In genomic region chr1:162620487-162620886, GRCm38 (mm10) we compare ENCODE assay signal across 16 mouse cellular contexts. TPM values are rescaled to one million over a fixed set of nuclear protein-coding genes. Genes with fewer than 3 reads are reported as not detected.
DNase-seq lines count a peak whose midpoint lies in the region; ATAC-seq and TF ChIP-seq lines count a peak whose summit lies in the region.
"Had no signal": no experiment of that assay in that cellular context is flagged by ENCODE, and none has a peak within 500 bp of the region (broad histone marks: within the 10 kb centered on the region; RNA-seq: fewer than 3 reads in every experiment).

No protein-coding gene starts in this region.

- TF ChIP-seq CTCF in heart, adult 2 months (IDR thresholded peaks at IDR 0.05) = peak; percentile 61
- TF ChIP-seq CTCF in testis, adult 2 months (IDR thresholded peaks at IDR 0.05; ENCODE audit: control insufficient read depth, insufficient read depth, insufficient replicate concordance, low read depth, low read length) = peak; percentile 17; the same call in 1 of the 2 replicates
- peak; percentile 31; the same call in 1 of the 2 replicates for TF ChIP-seq CTCF in brain, embryonic 14.5 days (IDR thresholded peaks at IDR 0.05; ENCODE audit: borderline replicate concordance, extremely low read depth, insufficient read depth, insufficient read length)

- intact Hi-C loops in heart, adult 2 months (cut with DNase I) = no loop called here

- no peak overlapping the region for H3K9ac ChIP-seq in heart, adult 2 months (ENCODE audit: low read depth, low read length)
- H3K9ac ChIP-seq in heart, embryonic 12.5 days = no peak overlapping the region
- H3K9ac ChIP-seq: hindbrain, embryonic 14.5 days; liver, embryonic 15.5 days; midbrain, embryonic 15.5 days had no signal

- TF ChIP-seq POLR2A in heart, adult 2 months (IDR thresholded peaks at IDR 0.05; ENCODE audit: insufficient read depth, low read depth, low read length) = no peak
- TF ChIP-seq POLR2A in testis, adult 2 months (IDR thresholded peaks at IDR 0.05; ENCODE audit: control insufficient read depth, low read depth, low read length) = no peak
- no peak for TF ChIP-seq POLR2A in brain, embryonic 14.5 days (IDR thresholded peaks at IDR 0.05; ENCODE audit: borderline replicate concordance, extremely low read depth, insufficient read depth, insufficient read length, poor library complexity, severe bottlenecking)

- 67% methylated on average over 4 of the region's 4 CpGs for WGBS in heart, adult 2 months
- 66% methylated on average over 4 of the region's 4 CpGs for WGBS in heart, embryonic 12.5 days

- no peak overlapping the region for H3K27ac ChIP-seq in heart, adult 2 months
- H3K27ac ChIP-seq in heart, embryonic 12.5 days (ENCODE audit: poor library complexity, severe bottlenecking) = no peak overlapping the region
- no peak overlapping the region for H3K27ac ChIP-seq in testis, adult 2 months (ENCODE audit: control insufficient read depth, insufficient read depth, low read depth, low read length)
- H3K27ac ChIP-seq: hindbrain, embryonic 14.5 days; liver, embryonic 15.5 days; midbrain, embryonic 15.5 days had no signal

- ATAC-seq in heart, embryonic 12.5 days (ENCODE audit: insufficient number of reproducible peaks, low FRiP score) = no peak
- ATAC-seq: midbrain, embryonic 15.5 days had no signal

- no peak for TF ChIP-seq EP300 in heart, adult 2 months (IDR thresholded peaks at IDR 0.05; ENCODE audit: insufficient read depth, low read depth, low read length)

- no peak overlapping the region for H3K4me2 ChIP-seq in heart, embryonic 12.5 days
- H3K4me2 ChIP-seq: hindbrain, embryonic 14.5 days; liver, embryonic 15.5 days; midbrain, embryonic 15.5 days had no signal

- H3K4me3 ChIP-seq in heart, adult 2 months = no peak overlapping the region
- no peak overlapping the region for H3K4me3 ChIP-seq in heart, embryonic 12.5 days
- no peak overlapping the region for H3K4me3 ChIP-seq in testis, adult 2 months (ENCODE audit: control insufficient read depth, low read depth, low read length)
- H3K4me3 ChIP-seq: erythroblast, embryonic 14.5 days; liver, embryonic 15.5 days; midbrain, embryonic 15.5 days had no signal

- H3K36me3 ChIP-seq in heart, adult 2 months (ENCODE audit: control insufficient read depth, insufficient read depth, low read length) = no peaks in the 10 kb centered on the region
- no peaks in the 10 kb centered on the region for H3K36me3 ChIP-seq in heart, embryonic 12.5 days
- no peaks in the 10 kb centered on the region for H3K36me3 ChIP-seq in testis, adult 2 months (ENCODE audit: control insufficient read depth, insufficient read depth, low read length)
- H3K36me3 ChIP-seq: liver, embryonic 15.5 days; midbrain, embryonic 15.5 days had no signal

- H3K79me2 ChIP-seq in heart, adult 2 months (replicated peaks; ENCODE audit: control insufficient read depth, insufficient read depth, low read length) = no peaks in the 10 kb centered on the region

- H3K9me3 ChIP-seq in heart, embryonic 12.5 days (replicated peaks) = no peaks in the 10 kb centered on the region
- H3K9me3 ChIP-seq: liver, embryonic 15.5 days; midbrain, embryonic 15.5 days had no signal

- no peak for DNase-seq in heart, adult 2 months
- no peak for DNase-seq in testis, postnatal 14 days (ENCODE audit: low spot score)
- DNase-seq in brain, embryonic 14.5 days (ENCODE audit: low read depth) = no peak
- DNase-seq in thymus, postnatal 14 days = peak; percentile 16
- DNase-seq in adrenal gland, postnatal 4 days (ENCODE audit: low spot score in 2 of 2) = no peak
- DNase-seq in cerebellum, postnatal 25 days = no peak
- DNase-seq: cerebellum, adult 11-12 months; layer of hippocampus, adult 9-11 months had no signal

- no peaks in the 10 kb centered on the region; the same call in 1 of the 2 replicates for H3K4me1 ChIP-seq in heart, adult 2 months (ENCODE audit: control insufficient read depth, insufficient read depth, low read length)
- peaks cover 11% of the 10 kb centered on the region for H3K4me1 ChIP-seq in heart, embryonic 12.5 days (replicated peaks)
- H3K4me1 ChIP-seq in testis, adult 2 months (ENCODE audit: control insufficient read depth, insufficient read depth, low read length) = peaks cover 2% of the 10 kb centered on the region; the same call in 1 of the 2 replicates
- H3K4me1 ChIP-seq: liver, embryonic 15.5 days had no signal

- H3K27me3 ChIP-seq in heart, adult 2 months (ENCODE audit: control insufficient read depth, insufficient read depth, low read length) = no peaks in the 10 kb centered on the region
- no peaks in the 10 kb centered on the region for H3K27me3 ChIP-seq in heart, embryonic 12.5 days (replicated peaks)
- no peaks in the 10 kb centered on the region for H3K27me3 ChIP-seq in testis, adult 2 months (ENCODE audit: control insufficient read depth, insufficient read depth, low read length)
- H3K27me3 ChIP-seq: liver, embryonic 15.5 days; midbrain, embryonic 15.5 days had no signal

RNA-seq across cellular contexts. Expression of gene Myoc, which starts 18.5 kb away (rescaled TPM):
- total RNA-seq in heart, adult 2 months (2021) = 1 to 10 TPM; 2.5 to 3.3 TPM
- polyA plus RNA-seq in heart, adult 2 months (2012; rRNA removed) = 4.7 and 4.9 TPM in 2 replicates
- not detected in 2 replicates for polyA plus RNA-seq in heart, embryonic 12.5 days (2016; fragmentation: Nextera tagmentation; extraction: Ambion mirVana)
- polyA plus RNA-seq in testis, adult 2 months (2012; rRNA removed) = 0.99 and 1.4 TPM in 2 replicates
- polyA plus RNA-seq in brain, embryonic 14.5 days (2012; rRNA removed) = 0.04 and 0.11 TPM in 2 replicates
- 1 to 10 TPM in 1 of 2 experiments, under 1 TPM in 1; 0.71 to 1.1 TPM for total RNA-seq in adrenal gland, postnatal 4 days (2021)
- polyA plus RNA-seq: erythroblast, embryonic 14.5 days; hindbrain, embryonic 14.5 days; liver, embryonic 15.5 days; midbrain, embryonic 15.5 days; stomach, embryonic 14.5 days had no signal

RNA-seq across cellular contexts. Expression of gene Myocos, which starts 37.5 kb away (rescaled TPM):
- total RNA-seq in heart, adult 2 months (2021) = not detected
- not detected in 2 replicates for polyA plus RNA-seq in heart, adult 2 months (2012; rRNA removed)
- polyA plus RNA-seq in heart, embryonic 12.5 days (2016; fragmentation: Nextera tagmentation; extraction: Ambion mirVana) = not detected in 2 replicates
- polyA plus RNA-seq in testis, adult 2 months (2012; rRNA removed) = 1.1 and 1.4 TPM in 2 replicates
- polyA plus RNA-seq in brain, embryonic 14.5 days (2012; rRNA removed) = 0.19 TPM in 1 of 2 replicates, not detected in the other
- total RNA-seq in adrenal gland, postnatal 4 days (2021) = not detected
- total RNA-seq: gastrocnemius, postnatal 4 days had no signal
- polyA plus RNA-seq: erythroblast, embryonic 14.5 days; hindbrain, embryonic 14.5 days; liver, embryonic 15.5 days; midbrain, embryonic 15.5 days; stomach, embryonic 14.5 days had no signal

RNA-seq across cellular contexts. Expression of gene Vamp4, which starts 50.2 kb away (rescaled TPM):
- 10 to 100 TPM; 22.5 to 23.1 TPM for total RNA-seq in heart, adult 2 months (2021)
- polyA plus RNA-seq in heart, adult 2 months (2012; rRNA removed) = 6.8 and 11.8 TPM in 2 replicates
- 36.3 and 37.8 TPM in 2 replicates for polyA plus RNA-seq in heart, embryonic 12.5 days (2016; fragmentation: Nextera tagmentation; extraction: Ambion mirVana)
- 20.4 and 24.5 TPM in 2 replicates for polyA plus RNA-seq in testis, adult 2 months (2012; rRNA removed)
- 36.0 and 39.4 TPM in 2 replicates for polyA plus RNA-seq in brain, embryonic 14.5 days (2012; rRNA removed)
- 10 to 100 TPM; 40.8 to 42.1 TPM for total RNA-seq in adrenal gland, postnatal 4 days (2021)
